Mouse (Mus musculus) lung, postnatal 0 days (tissue): ENCODE measurements around the gene Ifit2.

Experiments
- CTCF ChIP-seq: IDR thresholded peaks from 2 replicates; pipeline ENCODE4 v1.5.1; 2016; ENCODE audit warnings: antibody characterized with exemption, mild to moderate bottlenecking
- EP300 ChIP-seq: IDR thresholded peaks from 2 replicates; pipeline ENCODE4 v1.6.1; 2016; ENCODE audit warnings: antibody characterized with exemption, mild to moderate bottlenecking, control low read depth

DNA sequence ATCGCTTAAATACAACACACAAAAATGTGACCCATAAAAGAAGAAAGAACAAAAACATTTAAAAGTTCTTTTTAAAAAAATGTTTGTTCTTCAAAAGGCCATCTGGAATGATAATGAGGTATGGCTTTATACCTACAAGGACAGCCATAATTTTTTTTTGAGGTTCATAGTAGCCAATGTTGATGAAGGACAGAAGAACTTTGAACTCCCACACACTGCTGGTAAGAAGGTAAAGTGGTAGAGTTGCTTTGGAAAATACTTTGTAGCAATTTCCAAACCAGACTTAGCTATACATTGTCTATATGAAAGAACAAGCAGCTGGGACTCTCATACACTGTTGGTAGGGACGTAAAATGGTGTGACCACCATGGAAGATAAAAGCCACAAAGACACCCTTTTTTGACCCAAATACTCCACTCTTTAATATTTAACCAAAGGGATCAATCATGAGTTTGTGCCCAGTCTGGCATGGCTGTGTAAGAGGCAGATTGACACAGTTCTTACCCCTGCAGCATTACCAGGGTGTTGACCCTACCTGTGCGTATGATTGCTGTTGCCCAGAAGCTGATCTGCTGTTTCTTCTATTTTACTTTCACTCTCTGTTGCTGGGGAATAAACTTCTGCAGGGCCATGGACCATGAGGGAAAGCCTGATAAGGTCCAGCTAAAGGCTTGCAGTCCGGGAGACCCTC is 18.3 kb upstream of the Ifit2 start:
- TF ChIP-seq CTCF (no peak), EP300 (no peak)
